Mouse (Mus musculus) 3T3-L1 (cell line): ENCODE results near the gene Cenpp.

Source experiments
- DNase-seq: peaks from one replicate; pipeline ENCODE4 v3.0.0-alpha.2; 2015; ENCODE audit warnings: low read depth, low spot score

Cenpp gene

GRCm38 (mm10) chr13:49461458-49462132 lies 191.0 kb downstream of the Cenpp start:
- DNase-seq = no peak

- DNase-seq = no peak
Observed at GRCm38 (mm10) chr13:49460692-49461414, 191.7 kb downstream of the Cenpp start.

GRCm38 (mm10) chr13:49460276-49460675 lies 192.3 kb downstream of the Cenpp start:
- DNase-seq = peak; percentile 77

GRCm38 (mm10) chr13:49449318-49449749 lies 203.3 kb downstream of the Cenpp start:
- peak; percentile 85 for DNase-seq

GRCm38 (mm10) chr13:49444451-49444850 lies 208.1 kb downstream of the Cenpp start:
- DNase-seq = no peak

GRCm38 (mm10) chr13:49436170-49436569 lies 216.4 kb downstream of the Cenpp start:
- DNase-seq = no peak

- DNase-seq = no peak
Observed at GRCm38 (mm10) chr13:49435745-49436144, 216.8 kb downstream of the Cenpp start.

GRCm38 (mm10) chr13:49433268-49434029 lies 219.1 kb downstream of the Cenpp start:
- DNase-seq = no peak

GRCm38 (mm10) chr13:49430529-49430928 lies 222.1 kb downstream of the Cenpp start:
- no peak for DNase-seq

- no peak for DNase-seq
Observed at GRCm38 (mm10) chr13:49428042-49428675, 224.4 kb downstream of the Cenpp start.

GRCm38 (mm10) chr13:49426736-49427135 lies 225.8 kb downstream of the Cenpp start:
- no peak for DNase-seq

GRCm38 (mm10) chr13:49421959-49422358 lies 230.6 kb downstream of the Cenpp start:
- DNase-seq = peak; percentile 26

- no peak for DNase-seq
Observed at GRCm38 (mm10) chr13:49421606-49421917, 231.0 kb downstream of the Cenpp start.

- DNase-seq = peak; percentile 98
Observed at GRCm38 (mm10) chr13:49420754-49421605, 231.6 kb downstream of the Cenpp start, which contains the start of gene Ippk. Gene Ippk, plus strand, starts transcription at chr13:49421249.
